Comparison of ENCODE assay signal across 29 mouse cellular contexts in the genomic region with DNA sequence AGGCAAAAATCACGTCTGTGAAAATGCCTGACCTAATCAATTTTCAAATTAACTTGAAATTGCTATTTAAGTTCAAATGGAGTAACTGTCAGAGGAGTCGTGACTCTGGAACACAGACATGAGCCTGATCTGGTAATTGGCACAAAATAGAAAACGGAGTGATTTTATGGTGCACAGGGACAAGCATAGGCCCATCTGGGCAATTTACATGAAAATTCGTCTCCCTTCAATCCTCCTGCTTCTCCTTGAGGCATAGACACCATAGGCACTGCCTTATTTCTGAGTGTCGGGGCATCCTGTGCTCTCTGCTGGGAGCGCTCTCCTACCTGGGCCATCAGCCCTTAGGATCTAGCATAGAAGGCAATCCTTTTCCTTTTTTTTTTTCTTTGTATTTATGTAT.
DNase-seq lines count a peak whose midpoint lies in the region; ATAC-seq and TF ChIP-seq lines count a peak whose summit lies in the region.
"Had no signal": no experiment of that assay in that cellular context is flagged by ENCODE, and none has a peak within 500 bp of the region (broad histone marks: within the 10 kb centered on the region; RNA-seq: fewer than 3 reads in every experiment).

No protein-coding gene starts in this region.

- H3K9me3 ChIP-seq in hindbrain, embryonic 11.5 days (ENCODE audit: control insufficient read depth, low read length) = no peaks in the 10 kb centered on the region
- H3K9me3 ChIP-seq in hindbrain, postnatal 0 days (ENCODE audit: low read length) = no peaks in the 10 kb centered on the region
- H3K9me3 ChIP-seq in stomach, embryonic 14.5 days (ENCODE audit: control insufficient read depth, low read depth, low read length) = no peaks in the 10 kb centered on the region
- no peaks in the 10 kb centered on the region for H3K9me3 ChIP-seq in stomach, postnatal 0 days (ENCODE audit: control insufficient read depth, low read length)
- no peaks in the 10 kb centered on the region for H3K9me3 ChIP-seq in midbrain, embryonic 14.5 days (ENCODE audit: control insufficient read depth, low read length)
- no peaks in the 10 kb centered on the region for H3K9me3 ChIP-seq in neural tube, embryonic 15.5 days (replicated peaks)
- H3K9me3 ChIP-seq in embryonic facial prominence, embryonic 10.5 days = no peaks in the 10 kb centered on the region
- H3K9me3 ChIP-seq: embryonic facial prominence, embryonic 15.5 days; kidney, embryonic 15.5 days; limb, embryonic 13.5 days; liver, embryonic 12.5 days; megakaryocyte, embryonic 14.5 days had no signal

- no peak for DNase-seq in hindbrain, embryonic 11.5 days (ENCODE audit: low spot score)
- no peak for DNase-seq in hindbrain, postnatal 0 days (ENCODE audit: low spot score)
- DNase-seq in stomach, postnatal 0 days (ENCODE audit: low spot score) = no peak
- no peak for DNase-seq in midbrain, embryonic 14.5 days
- no peak for DNase-seq in embryonic facial prominence, embryonic 10.5 days (ENCODE audit: low spot score)
- no peak for DNase-seq in layer of hippocampus, postnatal 14 days (ENCODE audit: low spot score in 2 of 2)
- DNase-seq: adrenal gland, postnatal 14 days; cerebellum, adult 11-12 months; cerebellum, adult 9-11 months; gastrocnemius, postnatal 36 days; heart, adult 18-20 months; heart, postnatal 36 days; kidney, adult 18-20 months; kidney, postnatal 25 days; liver, postnatal 0 days; lung, postnatal 4 days; right cerebral cortex, postnatal 25 days; thymus, adult 2 months; thymus, postnatal 4 days had no signal

- H3K4me2 ChIP-seq in hindbrain, embryonic 11.5 days (replicated peaks; ENCODE audit: low read depth, low read length) = no peak overlapping the region
- H3K4me2 ChIP-seq in hindbrain, postnatal 0 days (ENCODE audit: low read depth, low read length) = no peak overlapping the region
- H3K4me2 ChIP-seq in stomach, embryonic 14.5 days (replicated peaks; ENCODE audit: low read depth, low read length) = no peak overlapping the region
- no peak overlapping the region for H3K4me2 ChIP-seq in stomach, postnatal 0 days (replicated peaks; ENCODE audit: low read depth)
- no peak overlapping the region for H3K4me2 ChIP-seq in midbrain, embryonic 14.5 days (ENCODE audit: low read length)
- no peak overlapping the region for H3K4me2 ChIP-seq in neural tube, embryonic 15.5 days
- H3K4me2 ChIP-seq: embryonic facial prominence, embryonic 15.5 days; heart, embryonic 11.5 days; kidney, embryonic 15.5 days; limb, embryonic 13.5 days; liver, embryonic 12.5 days had no signal

- H3K36me3 ChIP-seq in hindbrain, embryonic 11.5 days (ENCODE audit: control insufficient read depth, insufficient read depth, low read length) = no peaks in the 10 kb centered on the region
- H3K36me3 ChIP-seq in hindbrain, postnatal 0 days (ENCODE audit: insufficient read depth, low read length) = no peaks in the 10 kb centered on the region
- no peaks in the 10 kb centered on the region for H3K36me3 ChIP-seq in stomach, embryonic 14.5 days (ENCODE audit: control insufficient read depth, insufficient read depth, low read length)
- H3K36me3 ChIP-seq in stomach, postnatal 0 days (ENCODE audit: control insufficient read depth, insufficient read depth, low read length) = no peaks in the 10 kb centered on the region
- no peaks in the 10 kb centered on the region for H3K36me3 ChIP-seq in midbrain, embryonic 14.5 days (ENCODE audit: control insufficient read depth, insufficient read depth, low read length)
- no peaks in the 10 kb centered on the region for H3K36me3 ChIP-seq in neural tube, embryonic 15.5 days
- no peaks in the 10 kb centered on the region for H3K36me3 ChIP-seq in embryonic facial prominence, embryonic 10.5 days (replicated peaks)
- H3K36me3 ChIP-seq: embryonic facial prominence, embryonic 15.5 days; kidney, embryonic 15.5 days; limb, embryonic 13.5 days; liver, embryonic 12.5 days had no signal

- H3K9ac ChIP-seq in hindbrain, embryonic 11.5 days (ENCODE audit: low read depth, low read length) = no peak overlapping the region
- H3K9ac ChIP-seq in hindbrain, postnatal 0 days (replicated peaks; ENCODE audit: low read length) = no peak overlapping the region
- no peak overlapping the region for H3K9ac ChIP-seq in stomach, embryonic 14.5 days (replicated peaks; ENCODE audit: low read depth, low read length)
- no peak overlapping the region for H3K9ac ChIP-seq in stomach, postnatal 0 days (ENCODE audit: low read length)
- no peak overlapping the region for H3K9ac ChIP-seq in midbrain, embryonic 14.5 days (replicated peaks; ENCODE audit: low read length)
- H3K9ac ChIP-seq in neural tube, embryonic 15.5 days (replicated peaks) = no peak overlapping the region
- H3K9ac ChIP-seq: embryonic facial prominence, embryonic 15.5 days; kidney, embryonic 15.5 days; limb, embryonic 13.5 days; liver, embryonic 12.5 days; liver, postnatal 0 days had no signal

- 69% methylated on average over 6 of the region's 6 CpGs for WGBS in hindbrain, embryonic 11.5 days
- WGBS in hindbrain, postnatal 0 days = 55% methylated on average over 6 of the region's 6 CpGs
- WGBS in stomach, embryonic 14.5 days = 77% methylated on average over 6 of the region's 6 CpGs
- WGBS in stomach, postnatal 0 days = 79% methylated on average over 6 of the region's 6 CpGs
- 68% methylated on average over 6 of the region's 6 CpGs for WGBS in midbrain, embryonic 14.5 days
- WGBS in neural tube, embryonic 15.5 days = 40% methylated on average over 6 of the region's 6 CpGs
- WGBS in embryonic facial prominence, embryonic 10.5 days = 65% methylated on average over 6 of the region's 6 CpGs

- no peak for TF ChIP-seq CTCF in hindbrain, postnatal 0 days (IDR thresholded peaks at IDR 0.05; ENCODE audit: low read depth)
- no peak for TF ChIP-seq CTCF in stomach, postnatal 0 days (IDR thresholded peaks at IDR 0.05; ENCODE audit: low read depth)

- H3K4me1 ChIP-seq in hindbrain, embryonic 11.5 days (replicated peaks; ENCODE audit: control insufficient read depth, insufficient read depth, low read length) = no peaks in the 10 kb centered on the region
- peaks cover 4% of the 10 kb centered on the region; the same call in 1 of the 2 replicates for H3K4me1 ChIP-seq in hindbrain, postnatal 0 days (ENCODE audit: insufficient read depth, low read length)
- H3K4me1 ChIP-seq in stomach, embryonic 14.5 days (ENCODE audit: control insufficient read depth, insufficient read depth, low read length) = 0 out of 2 replicates have a peak, but pooled peaks cover 8% of the 10 kb centered on the region
- H3K4me1 ChIP-seq in stomach, postnatal 0 days (replicated peaks; ENCODE audit: control insufficient read depth, insufficient read depth) = no peaks in the 10 kb centered on the region
- 0 out of 2 replicates have a peak, but pooled peaks cover 3% of the 10 kb centered on the region for H3K4me1 ChIP-seq in midbrain, embryonic 14.5 days (ENCODE audit: control insufficient read depth, insufficient read depth, low read length)
- peaks cover 15% of the 10 kb centered on the region for H3K4me1 ChIP-seq in neural tube, embryonic 15.5 days
- peaks cover 13% of the 10 kb centered on the region for H3K4me1 ChIP-seq in embryonic facial prominence, embryonic 10.5 days
- H3K4me1 ChIP-seq: liver, embryonic 12.5 days; megakaryocyte, embryonic 14.5 days had no signal

- no peaks in the 10 kb centered on the region for H3K27me3 ChIP-seq in hindbrain, embryonic 11.5 days (ENCODE audit: control insufficient read depth, insufficient read depth, low read length)
- H3K27me3 ChIP-seq in hindbrain, postnatal 0 days (ENCODE audit: insufficient read depth, low read length) = no peaks in the 10 kb centered on the region
- no peaks in the 10 kb centered on the region for H3K27me3 ChIP-seq in stomach, embryonic 14.5 days (ENCODE audit: control insufficient read depth, insufficient read depth, low read length)
- H3K27me3 ChIP-seq in stomach, postnatal 0 days (ENCODE audit: control insufficient read depth, insufficient read depth, low read length) = no peaks in the 10 kb centered on the region
- H3K27me3 ChIP-seq in midbrain, embryonic 14.5 days (ENCODE audit: control insufficient read depth, insufficient read depth, low read length) = no peaks in the 10 kb centered on the region
- no peaks in the 10 kb centered on the region for H3K27me3 ChIP-seq in neural tube, embryonic 15.5 days (replicated peaks)
- H3K27me3 ChIP-seq in embryonic facial prominence, embryonic 10.5 days (replicated peaks; ENCODE audit: low read depth, poor library complexity, severe bottlenecking) = no peaks in the 10 kb centered on the region
- H3K27me3 ChIP-seq: embryonic facial prominence, embryonic 15.5 days; kidney, embryonic 15.5 days; limb, embryonic 13.5 days; liver, embryonic 12.5 days had no signal

- H3K27ac ChIP-seq in hindbrain, embryonic 11.5 days (ENCODE audit: low read depth, low read length) = peak overlapping the region; percentile 64
- H3K27ac ChIP-seq in hindbrain, postnatal 0 days = no peak overlapping the region
- H3K27ac ChIP-seq in stomach, embryonic 14.5 days (ENCODE audit: low read length) = peak overlapping the region; percentile 1; the same call in 1 of the 2 replicates
- H3K27ac ChIP-seq in stomach, postnatal 0 days (replicated peaks) = no peak overlapping the region
- H3K27ac ChIP-seq in midbrain, embryonic 14.5 days (replicated peaks; ENCODE audit: low read depth, low read length) = no peak overlapping the region
- H3K27ac ChIP-seq in neural tube, embryonic 15.5 days (replicated peaks) = 0 out of 2 replicates have a peak overlapping the region, but pooled peaks have one; percentile 29
- H3K27ac ChIP-seq in embryonic facial prominence, embryonic 10.5 days (replicated peaks) = no peak overlapping the region
- H3K27ac ChIP-seq: embryonic facial prominence, embryonic 15.5 days; kidney, embryonic 15.5 days; layer of hippocampus, adult 2 months; limb, embryonic 13.5 days; liver, embryonic 12.5 days had no signal

- no peak for TF ChIP-seq EP300 in stomach, postnatal 0 days (optimal IDR thresholded peaks at IDR 0.05)

- peak; percentile 81 for ATAC-seq in hindbrain, embryonic 11.5 days (ENCODE audit: low FRiP score)
- ATAC-seq in hindbrain, postnatal 0 days = no peak
- ATAC-seq in stomach, embryonic 14.5 days (ENCODE audit: insufficient number of reproducible peaks, insufficient read depth, low FRiP score, low read depth) = no peak
- no peak for ATAC-seq in stomach, postnatal 0 days (ENCODE audit: low FRiP score, low TSS enrichment)
- peak; percentile 43; the same call in 1 of the 2 replicates for ATAC-seq in midbrain, embryonic 14.5 days (ENCODE audit: low FRiP score, low TSS enrichment)
- ATAC-seq in neural tube, embryonic 15.5 days (ENCODE audit: low FRiP score) = peak; percentile 56
- ATAC-seq: forebrain, embryonic 14.5 days; liver, embryonic 12.5 days; liver, postnatal 0 days had no signal

- no peak overlapping the region for H3K4me3 ChIP-seq in hindbrain, embryonic 11.5 days (ENCODE audit: low read depth, low read length)
- no peak overlapping the region for H3K4me3 ChIP-seq in hindbrain, postnatal 0 days (ENCODE audit: low read length)
- no peak overlapping the region for H3K4me3 ChIP-seq in stomach, embryonic 14.5 days (ENCODE audit: low read depth, low read length)
- no peak overlapping the region for H3K4me3 ChIP-seq in stomach, postnatal 0 days (ENCODE audit: low read depth, low read length)
- no peak overlapping the region for H3K4me3 ChIP-seq in midbrain, embryonic 14.5 days (replicated peaks; ENCODE audit: low read depth, low read length)
- H3K4me3 ChIP-seq in neural tube, embryonic 15.5 days (replicated peaks) = no peak overlapping the region
- no peak overlapping the region for H3K4me3 ChIP-seq in embryonic facial prominence, embryonic 10.5 days
- H3K4me3 ChIP-seq: embryonic facial prominence, embryonic 15.5 days; kidney, embryonic 15.5 days; layer of hippocampus, adult 2 months; limb, embryonic 13.5 days; liver, embryonic 12.5 days; megakaryocyte, embryonic 14.5 days had no signal

Comparison
In these comparisons a context has a peak if more than half of its experiments do, and no peak if none do; other contexts are left out.
1. ATAC-seq: peak in hindbrain, embryonic 11.5 days (single experiment), midbrain, embryonic 14.5 days (single experiment) and neural tube, embryonic 15.5 days (single experiment); none in hindbrain, postnatal 0 days (single experiment), stomach, embryonic 14.5 days (single experiment) and stomach, postnatal 0 days (single experiment).
2. H3K27ac ChIP-seq: peak in hindbrain, embryonic 11.5 days (single experiment), stomach, embryonic 14.5 days (single experiment) and neural tube, embryonic 15.5 days (single experiment); none in hindbrain, postnatal 0 days (single experiment), stomach, postnatal 0 days (single experiment), midbrain, embryonic 14.5 days (single experiment) and embryonic facial prominence, embryonic 10.5 days (single experiment).